Mouse (Mus musculus): ENCODE measurements at regions not wholly inside any gene's neighbourhood (a gene's known extent, or its start where the extent isn't known, plus 50 kb on each side); places are given as distances from the start of the nearest gene placed in this dataset.
A peak's percentile ranks its signal among the peaks of the same experiment; 100 is the strongest.

DNA sequence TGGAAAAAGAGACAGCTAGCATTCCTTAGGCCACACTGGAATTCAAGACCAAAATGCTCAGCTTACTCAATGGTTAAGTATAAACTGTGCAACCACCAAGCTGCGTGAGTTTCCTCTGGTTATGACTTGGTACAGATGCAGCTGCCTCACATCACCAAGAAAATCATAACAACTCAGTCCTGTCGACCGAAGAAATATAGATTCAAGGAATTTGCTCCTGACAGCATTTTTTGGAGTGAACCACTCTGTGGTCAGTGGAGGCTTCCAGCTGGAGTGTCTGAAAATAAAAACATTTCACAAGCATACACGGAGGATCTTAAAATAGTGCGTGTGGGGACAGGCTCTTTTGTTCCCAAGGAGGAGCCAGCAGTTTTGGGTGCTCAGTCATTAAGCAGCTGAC lies 253.8 kb downstream of the Bckdhb start:
- intact Hi-C loops (cut with DNase I): no loop called here
- DNase-seq (ENCODE audit: low spot score in 2 of 2): peak in 1 of 2 experiments; percentile 59

DNA sequence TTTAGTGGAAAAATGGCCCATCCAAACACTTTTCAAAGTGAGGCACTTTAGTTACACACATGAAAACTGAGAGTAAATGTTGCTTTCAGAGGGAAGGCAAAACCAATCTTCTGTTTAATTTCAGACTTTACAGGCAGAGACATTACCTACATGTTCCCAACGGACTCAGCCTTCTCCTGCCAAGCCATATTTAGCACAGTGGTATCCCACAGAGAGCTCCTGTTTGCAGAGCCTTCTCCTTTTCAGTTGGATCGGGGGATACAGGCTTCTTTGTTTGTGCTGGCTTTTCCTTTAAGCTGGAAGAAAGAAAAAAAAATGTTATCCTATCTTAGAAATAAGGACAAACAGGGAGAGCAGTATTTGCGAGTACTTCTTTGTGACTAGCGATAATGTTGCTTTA lies 254.3 kb downstream of the Bckdhb start:
- DNase-seq (ENCODE audit: low spot score in 2 of 2): peak in 1 of 2 experiments; percentile 22
- intact Hi-C loops (cut with DNase I): no loop called here

- intact Hi-C loops (cut with DNase I): no loop called here
- no peak for DNase-seq (ENCODE audit: low spot score in 2 of 2)
These were observed 258.9 kb downstream of the Bckdhb start for GRCm38 (mm10) chr9:84183637-84184374.

DNA sequence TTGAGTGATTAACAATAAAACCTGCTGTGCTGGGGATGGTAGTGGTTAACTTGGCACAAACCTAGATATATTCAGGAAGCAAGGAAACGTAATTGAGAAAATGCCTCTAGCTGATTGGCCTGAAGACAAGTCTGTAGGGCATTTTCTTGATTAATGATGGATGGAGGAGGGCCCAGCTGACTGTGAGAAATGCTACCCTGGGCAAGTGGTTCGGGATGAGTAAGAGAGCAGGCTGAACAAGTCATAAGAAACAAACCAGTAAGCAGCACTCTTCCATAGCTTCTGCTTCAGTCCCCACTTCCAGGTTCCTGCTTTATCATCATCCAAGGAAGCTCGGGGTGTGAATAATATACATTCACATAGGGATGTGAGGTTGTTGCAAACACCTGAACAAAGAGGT lies 262.6 kb downstream of the Bckdhb start:
- no peak for DNase-seq (ENCODE audit: low spot score in 2 of 2)
- intact Hi-C loops (cut with DNase I): no loop called here

GRCm38 (mm10) chr9:84193405-84193804 lies 268.5 kb downstream of the Bckdhb start:
- DNase-seq (ENCODE audit: low spot score in 2 of 2): no peak
- intact Hi-C loops (cut with DNase I): no loop called here

DNA sequence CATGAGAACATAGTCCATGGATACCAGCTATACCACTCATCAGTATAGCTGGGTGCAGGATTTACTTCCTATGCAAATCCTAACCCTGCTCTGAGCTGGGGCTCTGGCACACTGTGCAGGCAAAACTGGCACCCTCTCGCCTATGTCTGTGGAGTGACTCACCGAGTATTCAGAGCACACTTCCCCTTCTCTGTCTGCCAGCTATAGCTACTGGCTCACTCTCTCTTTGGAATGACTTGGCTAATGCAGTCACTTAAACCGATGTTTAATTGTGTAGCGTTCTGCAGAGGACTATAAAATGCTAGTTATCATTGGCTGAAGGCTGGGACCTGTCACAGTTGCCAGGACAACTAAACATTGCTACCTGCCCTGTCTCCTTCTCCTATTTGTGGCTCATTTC lies 269.8 kb downstream of the Bckdhb start:
- peak; percentile 20 to 89 for DNase-seq (ENCODE audit: low spot score in 2 of 2)

DNA sequence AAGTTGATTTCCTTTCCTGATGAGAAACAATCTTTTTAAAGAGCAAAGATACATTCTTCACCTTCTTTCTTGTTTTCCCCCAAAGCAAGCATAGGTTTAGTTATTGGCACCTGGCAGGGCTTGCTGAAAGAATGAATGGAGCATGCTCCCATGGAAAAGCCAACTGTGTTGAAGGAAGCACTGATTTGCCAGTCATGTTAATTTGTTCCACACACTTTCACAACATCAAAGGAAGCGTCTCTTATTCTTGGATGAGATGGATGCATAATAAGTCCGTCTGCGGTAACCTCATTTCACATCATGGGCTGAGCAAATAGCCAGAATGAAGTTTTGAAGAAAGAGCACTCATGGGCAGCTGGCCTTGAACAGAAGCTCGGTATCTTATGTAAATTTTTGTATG lies 270.4 kb downstream of the Bckdhb start:
- intact Hi-C loops (cut with DNase I): loop anchor here (5.0 kb wide), 1 partner anchor 83 kb away; no protein-coding TSS in a partner anchor
- DNase-seq (ENCODE audit: low spot score in 2 of 2): no peak

More for the DNA sequence above, 269.8 kb downstream of the Bckdhb start:
- intact Hi-C loops (cut with DNase I): loop anchor here (5.0 kb wide), 1 partner anchor 82 kb away; no protein-coding TSS in a partner anchor

DNA sequence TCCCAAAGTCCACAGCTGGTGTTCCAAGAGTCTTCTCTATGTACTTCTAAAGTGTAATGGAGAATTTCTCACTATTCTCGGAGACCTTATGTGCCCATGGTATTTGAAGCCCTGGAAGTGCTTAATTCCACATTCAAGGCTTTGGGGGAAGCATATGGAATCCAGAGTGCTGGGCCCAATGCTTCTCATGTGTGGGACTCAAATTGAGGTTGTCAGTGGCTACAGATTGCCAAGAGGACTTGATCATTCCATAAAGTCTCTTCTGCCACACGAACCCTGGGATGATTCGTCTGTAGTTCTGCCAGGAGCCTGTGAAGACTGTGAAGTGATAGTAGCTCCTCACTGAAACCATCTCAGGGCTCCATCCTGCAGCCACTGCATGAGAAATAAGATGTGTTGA lies 275.3 kb downstream of the Bckdhb start:
- DNase-seq (ENCODE audit: low spot score in 2 of 2): peak in 1 of 2 experiments; percentile 63
- intact Hi-C loops (cut with DNase I): no loop called here

GRCm38 (mm10) chr9:84204056-84204455 lies 279.1 kb downstream of the Bckdhb start:
- intact Hi-C loops (cut with DNase I): no loop called here
- no peak for DNase-seq (ENCODE audit: low spot score in 2 of 2)

DNA sequence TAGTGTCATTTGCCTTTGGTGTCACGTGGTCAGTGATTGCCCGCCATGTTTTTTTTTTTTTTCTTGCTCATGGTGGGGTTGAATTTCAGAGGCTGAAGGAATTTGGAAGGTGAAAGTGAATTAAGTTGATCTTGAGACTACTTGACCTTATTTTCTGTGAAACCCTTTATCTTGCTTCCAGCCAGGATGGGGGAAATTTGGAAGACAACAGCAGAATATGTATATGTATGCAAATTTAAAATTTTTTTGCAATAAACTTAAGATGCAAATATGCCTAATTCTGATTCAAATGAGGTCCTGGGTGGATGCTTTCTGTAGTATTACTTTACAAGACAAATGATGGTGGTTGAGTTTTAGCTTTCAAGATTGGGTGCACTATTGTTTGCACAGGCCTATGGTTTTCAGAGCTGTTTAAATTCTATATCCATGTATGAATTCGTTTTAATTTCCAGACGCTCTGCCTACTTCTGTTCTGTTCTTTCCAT lies 315.6 kb downstream of the Bckdhb start:
- intact Hi-C loops (cut with DNase I): no loop called here
- no peak for DNase-seq (ENCODE audit: low spot score in 2 of 2)

DNA sequence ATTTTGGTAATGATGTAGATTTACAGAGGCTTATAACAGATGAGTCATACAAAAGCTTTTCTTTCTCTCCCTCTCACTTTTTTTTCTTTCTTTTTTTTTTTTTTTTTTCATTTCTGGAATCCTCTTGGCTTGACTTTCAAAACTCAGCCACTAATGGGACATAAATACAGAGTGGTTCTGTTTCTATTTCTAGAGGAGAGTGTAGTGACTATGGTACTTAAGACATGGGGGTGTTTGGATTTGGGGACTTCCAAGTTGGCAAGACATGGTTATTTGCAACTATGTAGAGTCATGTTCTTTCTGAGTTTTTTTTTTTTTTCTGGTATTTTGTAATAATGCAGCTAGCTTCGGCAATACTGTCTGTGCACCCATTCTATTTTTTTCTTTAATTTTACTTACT lies 324.8 kb downstream of the Bckdhb start:
- intact Hi-C loops (cut with DNase I): loop anchor here (5.0 kb wide), 1 partner anchor 1078 kb away; the partner anchor contains the start of gene Tent5a
- no peak for DNase-seq (ENCODE audit: low spot score in 2 of 2)

DNA sequence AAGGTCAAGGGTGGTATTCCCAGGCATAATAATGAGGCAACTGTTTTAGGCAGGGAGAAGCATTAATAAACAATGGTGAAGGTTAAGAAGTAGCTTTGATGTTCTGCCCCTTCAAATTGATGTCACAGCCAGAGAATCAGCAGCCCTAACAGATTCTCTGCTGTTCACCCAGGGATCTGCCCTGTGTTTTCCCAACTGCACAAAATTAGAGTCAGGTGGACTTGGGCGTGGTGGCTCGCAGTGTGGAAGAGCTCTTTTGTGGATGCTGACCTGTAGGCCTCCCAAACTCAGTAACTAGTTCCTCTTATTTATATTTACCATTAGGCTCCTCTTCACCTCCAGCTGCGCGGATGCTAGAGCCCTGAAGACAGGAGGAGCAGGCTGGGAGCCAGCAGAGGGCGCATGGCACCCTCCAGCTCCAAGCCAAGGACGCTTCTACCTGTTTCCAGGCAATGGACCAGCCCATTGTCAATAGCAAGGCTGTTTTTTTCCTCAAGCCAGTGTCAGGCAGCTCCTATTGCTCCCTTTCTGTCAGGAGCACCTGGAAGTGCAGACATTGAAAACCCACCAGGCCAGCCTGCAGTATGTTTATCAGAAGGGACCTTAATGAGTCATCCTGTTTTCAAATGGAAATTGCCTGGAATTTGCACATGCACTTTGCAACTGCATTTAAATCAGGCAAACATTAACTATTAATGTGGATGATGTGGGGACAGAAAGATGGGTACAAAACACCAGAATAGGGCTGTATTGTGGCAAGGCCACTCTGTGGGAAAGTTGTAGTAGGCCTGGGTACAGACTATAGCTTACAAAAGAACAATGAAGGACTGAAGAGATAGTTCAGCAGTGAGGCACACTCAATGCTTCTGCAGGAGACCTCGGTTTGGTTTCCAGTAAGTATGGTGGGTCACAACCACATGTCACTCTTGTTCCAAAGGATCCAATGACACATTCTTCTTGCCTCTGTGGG lies 328.4 kb downstream of the Bckdhb start:
- intact Hi-C loops (cut with DNase I): loop anchor here (5.0 kb wide), 1 partner anchor 1074 kb away; the partner anchor contains the start of gene Tent5a
- peak; percentile 19 to 30 for DNase-seq (ENCODE audit: low spot score in 2 of 2)

- DNase-seq (ENCODE audit: low spot score in 2 of 2): no peak
- intact Hi-C loops (cut with DNase I): no loop called here
These were observed 333.5 kb downstream of the Bckdhb start for GRCm38 (mm10) chr9:84258488-84258887.

DNA sequence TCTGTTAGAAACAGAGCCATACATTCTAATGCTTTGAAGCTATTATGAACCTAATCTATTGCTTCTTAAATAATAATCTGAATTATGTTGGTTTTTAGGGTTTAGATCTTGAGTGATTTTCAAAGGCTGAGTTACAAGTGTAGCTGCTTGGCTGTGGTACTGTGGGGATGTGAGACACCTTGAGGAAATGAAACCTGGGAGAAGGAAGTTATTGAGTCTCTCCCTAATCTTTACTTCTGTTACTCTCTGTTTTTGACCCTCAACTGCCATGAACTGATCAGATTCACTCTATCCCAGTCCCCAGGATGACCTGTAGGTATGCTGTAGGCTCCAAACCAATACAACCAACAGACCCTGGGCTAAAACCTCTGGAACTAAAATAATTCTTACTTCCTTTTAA lies 334.8 kb downstream of the Bckdhb start:
- DNase-seq (ENCODE audit: low spot score in 2 of 2): no peak
- intact Hi-C loops (cut with DNase I): no loop called here

DNA sequence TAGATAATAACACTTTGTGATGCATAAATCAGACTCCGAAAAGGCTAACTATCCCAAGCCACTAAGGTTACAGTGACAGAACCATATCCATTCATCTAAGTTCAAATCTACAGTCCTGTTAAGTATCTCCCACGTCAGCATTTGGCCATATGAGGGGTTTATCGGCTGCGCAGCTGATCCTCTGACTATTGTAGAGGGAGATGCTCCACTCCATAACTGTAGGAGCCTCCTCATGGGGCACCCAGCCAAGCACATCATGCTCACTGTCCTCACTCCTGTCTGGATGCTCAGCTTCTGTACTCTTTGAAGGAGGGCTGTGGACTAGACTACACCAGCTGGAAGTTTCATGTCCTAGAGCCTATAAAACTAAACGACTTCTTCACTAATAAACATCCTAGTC lies 337.2 kb downstream of the Bckdhb start:
- DNase-seq (ENCODE audit: low spot score in 2 of 2): no peak
- intact Hi-C loops (cut with DNase I): no loop called here

DNA sequence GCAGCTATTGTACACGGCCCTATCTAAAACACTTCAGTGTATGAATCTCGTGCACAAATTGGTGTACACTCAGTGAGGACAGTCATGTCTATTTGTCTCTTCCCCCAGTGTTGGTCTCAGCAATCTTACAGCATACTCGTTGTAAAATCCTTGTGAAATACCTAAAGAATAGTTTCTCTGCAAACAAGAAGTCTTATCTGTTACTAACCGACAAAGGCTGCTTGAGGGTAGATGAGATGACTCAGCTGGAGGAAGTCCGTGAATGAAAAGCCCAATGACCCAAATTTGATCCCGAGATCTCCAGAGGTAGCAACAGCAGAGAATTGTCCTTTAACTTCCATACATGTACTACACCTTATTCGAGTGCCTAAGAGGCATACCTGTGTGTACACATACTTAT lies 342.0 kb downstream of the Bckdhb start:
- DNase-seq (ENCODE audit: low spot score in 2 of 2): no peak
- intact Hi-C loops (cut with DNase I): no loop called here

DNA sequence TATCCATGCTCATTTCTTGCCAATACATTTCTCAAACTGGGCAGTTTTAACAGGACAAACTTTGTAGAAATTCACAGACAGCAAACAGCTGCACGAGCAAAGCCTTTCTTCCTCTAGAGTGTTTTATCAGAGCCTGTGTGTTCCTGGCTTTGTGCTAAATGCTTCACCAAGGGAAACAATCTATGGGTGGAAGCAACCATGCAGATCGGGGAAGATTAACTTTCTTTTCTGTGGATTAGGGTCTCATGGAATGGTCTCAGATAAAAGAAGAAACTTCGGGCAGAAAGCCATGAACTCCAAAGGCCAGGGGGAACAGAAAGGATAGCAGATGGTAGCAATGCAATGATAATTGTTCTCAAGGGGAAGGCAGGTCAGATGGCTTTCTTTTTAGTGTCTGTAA lies 349.7 kb downstream of the Bckdhb start:
- intact Hi-C loops (cut with DNase I): no loop called here
- no peak for DNase-seq (ENCODE audit: low spot score in 2 of 2)

- intact Hi-C loops (cut with DNase I): no loop called here
These were observed 353.4 kb downstream of the Bckdhb start for GRCm38 (mm10) chr9:84278295-84278694.

GRCm38 (mm10) chr9:84278731-84279130 lies 353.8 kb downstream of the Bckdhb start:
- DNase-seq (ENCODE audit: low spot score in 2 of 2): no peak
- intact Hi-C loops (cut with DNase I): no loop called here

More at GRCm38 (mm10) chr9:84278295-84278694, 353.4 kb downstream of the Bckdhb start:
- DNase-seq (ENCODE audit: low spot score in 2 of 2): no peak

DNA sequence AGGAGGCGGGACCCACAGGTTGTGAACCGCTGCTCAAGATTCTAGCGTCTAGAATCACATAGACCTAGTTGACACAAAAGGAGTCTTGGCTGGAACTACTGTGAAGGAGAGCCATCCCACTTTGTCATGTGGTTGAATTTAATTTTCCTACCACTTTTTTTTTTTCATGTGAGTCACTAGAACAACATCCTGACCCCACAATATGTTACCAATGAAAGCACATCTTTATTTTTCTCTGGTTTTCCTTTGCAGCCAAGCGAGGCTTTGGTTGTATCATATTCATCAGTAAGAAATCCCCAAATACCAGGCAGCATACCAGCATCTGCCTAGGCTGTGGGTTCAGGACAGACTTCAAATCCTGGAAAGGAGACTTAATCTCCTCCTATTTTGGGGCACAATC lies 356.0 kb downstream of the Bckdhb start:
- no peak for DNase-seq (ENCODE audit: low spot score in 2 of 2)
- intact Hi-C loops (cut with DNase I): no loop called here
